Mouse (Mus musculus): ENCODE measurements around the gene St7. TPM values are rescaled to one million over a fixed set of nuclear protein-coding genes. Genes with fewer than 3 reads are reported as not detected.
A peak's percentile ranks its signal among the peaks of the same experiment; 100 is the strongest.
"Not testable (repeated sequence)": the region's sequence is repeated elsewhere in the genome, so short reads cannot be mapped to it uniquely, and the experiment has no call there.

The St7 gene
- polyA plus RNA-seq (2017; shearing (Covaris generic)) = 1 to 10 TPM; 2.1 to 4.8 (median 3.9) TPM

DNA sequence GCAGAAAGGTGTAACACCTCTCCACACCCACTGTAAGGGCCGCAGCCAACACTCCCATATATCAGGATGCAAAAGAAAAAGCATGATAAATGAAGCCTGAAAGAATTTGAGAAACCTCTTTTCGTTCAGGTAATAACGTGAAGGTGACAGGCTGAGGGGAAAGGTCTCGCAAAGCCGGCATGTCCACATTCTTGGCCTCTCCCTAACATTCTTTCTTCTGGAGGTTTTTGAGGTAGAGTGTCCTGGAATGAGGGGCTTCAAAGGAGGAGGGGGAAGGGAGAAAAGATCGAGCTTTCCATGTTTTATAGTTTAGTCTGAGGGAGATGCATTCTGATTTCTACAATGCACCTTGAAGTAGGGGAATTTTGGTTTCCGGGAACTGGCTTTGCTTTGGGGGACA lies at the start of gene St7:
TSS of gene St7 (plus strand) at position 287 of the 400 bp plus-strand sequence.
- no peak for ATAC-seq

- ATAC-seq = no peak
Observed at GRCm38 (mm10) chr6:17646107-17646506, 46.6 kb upstream of the St7 start.

DNA sequence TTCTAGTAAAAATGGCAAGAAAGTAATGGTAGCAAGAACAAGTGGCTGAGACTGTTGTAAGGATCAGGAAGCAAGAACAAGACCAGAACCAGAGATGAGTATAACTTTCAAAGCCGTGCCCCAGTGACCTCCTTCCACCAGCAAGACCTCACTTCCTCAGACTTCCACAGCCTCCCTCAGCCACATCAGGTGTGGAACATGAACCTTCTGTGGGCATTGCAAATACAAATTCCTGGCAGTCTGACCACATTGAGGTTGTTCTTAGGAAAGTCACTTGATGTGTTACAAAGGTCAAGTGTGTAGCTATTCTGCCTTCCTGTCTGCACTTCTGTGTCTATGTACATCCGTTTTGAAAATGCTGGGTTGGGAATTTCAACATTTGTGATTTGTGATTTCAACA lies 40.6 kb upstream of the St7 start:
- ATAC-seq = peak; percentile 10

DNA sequence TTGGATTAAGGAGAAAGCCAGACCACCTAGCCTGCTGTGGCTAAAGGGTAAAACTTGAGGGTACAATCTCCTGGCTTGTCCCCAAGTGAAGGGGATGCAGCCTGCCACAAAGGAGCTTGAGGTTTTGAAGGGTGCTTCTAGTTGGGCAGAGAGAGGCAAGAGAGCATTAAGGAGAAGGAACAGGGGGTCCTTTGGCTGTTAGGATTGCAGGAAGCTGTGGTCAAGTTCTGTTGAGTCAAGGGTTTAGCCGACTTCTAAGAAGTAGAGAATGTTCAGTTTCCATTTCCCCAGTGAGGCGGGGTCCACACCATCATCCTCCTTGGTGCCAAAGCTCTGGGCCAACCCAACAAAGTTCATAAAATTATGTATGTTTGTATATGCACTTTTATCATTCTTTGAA lies 37.7 kb upstream of the St7 start:
- no peak for ATAC-seq

GRCm38 (mm10) chr6:17657308-17657707 lies 35.4 kb upstream of the St7 start:
- ATAC-seq = no peak

GRCm38 (mm10) chr6:17665348-17665747 lies 27.4 kb upstream of the St7 start:
- ATAC-seq = no peak

DNA sequence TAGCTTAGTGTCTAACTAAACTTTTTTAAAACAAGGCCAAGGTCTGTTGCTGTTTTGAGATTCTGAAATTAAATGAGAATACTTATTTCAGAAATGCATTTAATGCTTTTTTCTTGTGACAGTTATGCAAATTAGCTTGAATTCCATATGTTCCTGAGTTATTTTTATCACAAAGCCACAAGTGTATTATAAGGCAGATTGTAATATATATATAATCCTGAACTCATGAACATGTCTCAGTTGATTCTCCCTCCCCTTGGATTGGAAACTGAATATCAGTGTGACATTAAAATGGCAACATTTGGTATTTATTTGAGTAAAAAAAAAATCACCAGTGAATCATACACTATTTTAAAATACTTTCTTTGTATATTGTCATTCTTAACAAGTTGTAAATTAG lies 26.7 kb upstream of the St7 start:
- ATAC-seq = no peak

- ATAC-seq = no peak
Observed at GRCm38 (mm10) chr6:17667813-17668212, 24.9 kb upstream of the St7 start.

GRCm38 (mm10) chr6:17668334-17668733 lies 24.4 kb upstream of the St7 start:
- no peak for ATAC-seq

DNA sequence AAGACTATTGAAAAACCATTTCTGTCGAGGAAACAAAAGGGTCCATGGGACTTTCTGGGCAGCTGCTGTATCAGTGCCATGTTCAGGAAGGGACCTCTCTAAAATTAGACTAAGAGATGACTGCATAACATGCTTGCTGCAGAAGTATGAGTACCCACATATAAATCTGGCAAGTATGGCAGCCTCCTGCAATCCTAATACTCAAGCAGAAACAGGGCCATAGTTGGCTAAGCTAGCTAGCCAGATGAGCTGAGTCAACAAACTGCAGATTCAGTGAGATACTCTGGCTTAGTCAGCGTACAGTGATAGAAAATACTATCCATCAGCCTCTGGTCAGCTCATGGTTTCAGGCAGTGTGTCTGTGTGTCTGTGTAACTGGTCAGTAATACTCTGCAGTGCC lies 22.9 kb upstream of the St7 start:
- ATAC-seq = no peak

- peak; percentile 83 for ATAC-seq
Observed at GRCm38 (mm10) chr6:17675019-17675756, 17.5 kb upstream of the St7 start.

GRCm38 (mm10) chr6:17677008-17677407 lies 15.7 kb upstream of the St7 start:
- ATAC-seq = no peak

DNA sequence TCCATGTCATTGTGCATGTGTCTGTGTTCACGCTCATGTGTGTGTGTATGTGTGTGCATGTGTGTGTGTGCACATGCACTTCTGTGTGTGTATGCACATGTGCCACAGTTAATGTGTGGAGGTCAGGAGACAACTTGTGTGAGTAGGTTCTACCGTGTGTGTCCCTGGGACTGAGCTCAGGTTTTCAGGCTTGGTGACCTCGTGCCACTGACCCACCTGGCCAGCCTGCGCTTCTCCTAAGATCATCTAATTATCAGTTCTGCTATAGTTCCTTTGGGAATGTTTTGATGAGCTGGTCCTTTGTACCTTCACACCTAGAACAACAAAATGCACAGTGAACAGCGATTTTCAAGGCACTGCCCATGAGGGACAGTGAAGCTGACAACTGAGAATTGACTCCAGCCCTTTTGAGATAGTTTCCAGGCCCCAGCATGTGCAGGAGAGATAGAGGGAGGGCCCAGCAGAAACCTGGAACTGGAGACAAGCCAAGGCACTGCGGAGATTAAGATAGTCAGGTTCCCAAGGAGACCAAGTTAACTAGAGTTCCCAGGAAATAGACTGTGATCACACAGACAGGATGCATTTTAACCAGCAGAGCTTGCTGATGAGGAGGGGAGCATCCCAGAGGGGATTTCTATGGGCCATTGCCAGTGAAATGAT lies 12.3 kb upstream of the St7 start:
- no peak for ATAC-seq

- no peak for ATAC-seq
Observed at GRCm38 (mm10) chr6:17681810-17682209, 10.9 kb upstream of the St7 start.

- no peak for ATAC-seq
Observed at GRCm38 (mm10) chr6:17688676-17689075, 4.1 kb upstream of the St7 start.

GRCm38 (mm10) chr6:17693726-17694549 lies 1.2 kb downstream of the St7 start:
- ATAC-seq = peak; percentile 67

DNA sequence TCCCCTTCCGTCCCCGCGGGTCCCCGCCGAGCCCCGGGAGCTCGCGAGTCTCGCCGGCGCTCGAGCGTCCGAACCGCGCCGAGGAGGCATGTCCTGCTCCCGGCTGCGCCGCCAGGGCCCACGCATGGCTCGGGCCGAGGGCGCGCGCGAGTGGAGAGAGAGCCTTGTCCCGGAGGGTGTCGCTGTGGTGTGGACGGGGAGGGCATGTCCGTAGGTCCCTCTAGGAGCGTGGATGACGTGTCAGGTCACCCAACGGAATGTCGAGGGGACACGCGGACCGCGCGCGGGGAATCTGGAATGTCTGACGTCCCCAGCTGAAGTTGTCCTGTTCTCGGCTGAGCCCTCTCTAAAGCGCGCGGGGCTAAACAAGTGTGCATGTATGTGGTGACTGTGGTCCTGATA lies 1.8 kb downstream of the St7 start:
- ATAC-seq = no peak

GRCm38 (mm10) chr6:17696321-17696734 lies 3.6 kb downstream of the St7 start:
- ATAC-seq = no peak

- no peak for ATAC-seq
Observed at GRCm38 (mm10) chr6:17700936-17701612, 8.3 kb downstream of the St7 start.

GRCm38 (mm10) chr6:17704038-17704437 lies 11.3 kb downstream of the St7 start:
- ATAC-seq = not testable (repeated sequence)

DNA sequence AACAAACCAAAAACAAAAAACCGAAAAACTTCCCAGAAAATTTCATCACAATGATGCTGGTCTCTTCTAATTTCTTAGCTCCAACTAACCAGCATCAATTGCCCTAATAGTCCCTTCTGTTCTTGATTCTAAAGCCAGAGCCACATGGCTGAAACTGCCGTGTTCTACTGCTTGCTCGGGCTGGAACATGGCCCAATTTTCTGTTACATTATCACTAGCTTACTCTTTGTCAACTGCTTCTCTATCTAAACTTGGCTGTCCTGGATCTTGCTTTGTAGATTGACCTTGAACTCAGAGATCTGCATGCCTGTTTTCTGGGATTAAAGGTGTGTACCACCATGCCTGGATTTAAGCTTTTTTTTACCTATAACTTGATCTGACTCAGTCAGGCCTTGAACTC lies 13.2 kb downstream of the St7 start:
- ATAC-seq = no peak

DNA sequence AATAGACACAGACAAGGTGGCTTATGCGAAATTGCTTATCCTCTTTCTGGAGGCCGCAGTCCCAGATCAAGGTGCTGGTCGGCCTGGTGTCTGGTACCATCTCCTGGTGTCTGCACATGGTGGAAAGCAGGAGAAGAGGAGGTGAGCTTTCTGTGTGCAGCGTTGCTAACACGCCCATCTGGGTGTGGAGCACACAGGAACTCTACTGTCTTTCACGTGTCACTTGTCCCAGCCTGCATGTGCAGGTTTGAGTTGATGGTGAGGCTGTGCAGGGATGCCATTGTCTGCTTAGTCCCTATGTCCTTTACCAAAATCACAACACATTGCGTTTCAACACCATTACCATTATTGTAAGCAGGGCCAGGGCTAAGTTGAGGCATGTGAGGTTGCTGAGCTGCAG lies 26.2 kb downstream of the St7 start:
- ATAC-seq = no peak

GRCm38 (mm10) chr6:17719423-17719822 lies 26.7 kb downstream of the St7 start:
- no peak for ATAC-seq

All from inflammation-experienced regulatory T-cells, adult 6 months (primary cell).